Mouse (Mus musculus): Measurements from ENCODE around the gene Gm42791.

The Gm42791 gene

DNA sequence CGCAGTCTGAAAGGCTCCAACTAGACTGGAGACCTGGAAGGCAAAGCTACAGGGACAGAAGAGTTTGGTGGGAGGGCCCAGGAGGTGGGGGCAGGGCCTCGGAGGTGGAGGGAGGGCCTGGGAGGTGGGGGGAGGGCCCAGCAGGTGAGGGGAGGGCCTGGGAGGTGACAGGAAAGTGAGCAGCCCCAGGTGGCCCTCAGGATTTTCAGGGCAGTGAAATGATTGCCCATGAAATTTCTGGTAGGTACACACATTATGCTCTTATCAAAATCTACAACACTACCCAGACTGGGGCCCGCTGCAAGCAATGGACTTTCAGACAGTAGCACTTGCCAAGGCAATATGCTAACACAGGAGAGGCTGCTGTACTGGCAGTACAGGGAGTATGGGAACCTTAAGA, 125.4 kb downstream of the Gm42791 start:
- no peak for DNase-seq (ENCODE audit: low spot score)

DNA sequence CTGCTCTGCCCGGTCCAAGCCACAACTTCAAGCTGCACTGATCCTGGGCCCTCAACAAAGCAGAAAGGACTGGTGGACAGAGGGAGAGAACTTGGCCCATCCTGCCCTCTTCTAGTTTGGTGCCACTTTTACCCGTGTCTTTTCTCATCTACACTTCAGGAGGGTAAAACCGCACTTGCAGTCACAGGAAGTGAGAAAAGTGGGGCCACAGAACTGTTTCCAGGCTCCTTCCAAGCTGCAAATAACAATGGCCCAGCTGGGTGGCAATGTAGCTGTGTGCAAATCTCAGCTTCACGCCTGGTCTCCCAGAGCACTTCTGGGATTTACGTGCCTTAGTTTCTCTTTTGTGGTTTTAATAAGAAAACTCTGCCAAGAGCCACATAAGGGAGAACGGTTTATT, 127.2 kb downstream of the Gm42791 start:
- peak; percentile 81 for DNase-seq (ENCODE audit: low spot score)

DNA sequence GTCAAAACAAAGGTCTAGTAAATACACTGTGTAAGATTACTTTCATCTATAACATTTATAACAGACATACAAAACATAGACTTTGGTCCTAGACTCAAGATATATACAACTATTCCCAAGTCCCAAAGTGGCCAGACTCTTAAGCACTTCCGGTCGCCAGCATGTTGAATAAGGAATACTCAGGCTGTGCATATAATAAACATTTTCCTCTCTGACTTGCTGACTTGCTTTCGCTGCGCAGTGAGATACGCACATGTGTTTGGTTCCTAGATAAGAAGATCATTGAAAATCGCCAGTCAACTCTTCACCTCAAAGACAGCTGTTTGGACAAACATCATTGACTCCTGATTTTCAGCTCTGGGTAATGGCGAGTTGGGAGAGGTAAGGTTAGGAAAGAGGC, 127.8 kb downstream of the Gm42791 start:
- peak; percentile 22 for DNase-seq (ENCODE audit: low spot score)

DNA sequence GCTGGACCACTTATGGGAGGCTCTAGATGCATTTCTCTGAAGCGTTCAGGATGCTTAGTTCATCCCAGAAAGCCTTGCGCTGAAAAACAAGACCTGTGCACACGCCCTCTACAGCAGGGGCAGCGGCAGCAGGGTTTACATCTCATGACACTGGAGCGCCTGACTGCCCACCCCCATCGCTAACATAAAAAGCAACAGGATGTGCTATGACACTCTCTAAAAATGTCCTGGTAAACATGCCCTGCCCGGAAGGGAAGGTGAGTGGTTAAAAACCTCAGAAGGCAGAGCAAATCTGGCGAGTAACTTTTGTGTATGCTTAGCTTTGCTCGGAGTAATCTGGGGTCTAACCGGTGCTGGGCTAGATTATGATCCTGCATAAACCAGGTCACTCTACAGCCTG, 128.4 kb downstream of the Gm42791 start:
- DNase-seq (ENCODE audit: low spot score), result peak; percentile 94

DNA sequence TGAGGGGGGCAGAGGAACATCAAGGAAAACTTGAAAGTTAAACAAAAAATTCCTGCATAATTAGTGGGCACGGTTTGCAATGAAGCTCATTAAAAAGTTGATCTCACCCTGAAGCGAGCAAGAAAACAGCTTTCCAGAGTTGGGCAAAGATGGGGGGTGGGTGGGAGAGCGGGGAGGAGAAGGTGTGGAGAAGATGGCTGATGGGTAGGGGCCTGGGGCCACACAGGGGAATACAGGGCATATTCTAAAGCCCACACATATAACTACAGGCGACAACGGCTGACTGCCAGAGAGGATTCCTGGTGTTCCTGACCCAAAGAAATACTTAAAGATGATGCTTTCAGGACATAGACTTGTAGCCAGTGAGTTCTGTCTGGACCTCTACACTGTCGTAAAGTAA, 131.5 kb downstream of the Gm42791 start:
- DNase-seq (ENCODE audit: low spot score), result no peak

DNA sequence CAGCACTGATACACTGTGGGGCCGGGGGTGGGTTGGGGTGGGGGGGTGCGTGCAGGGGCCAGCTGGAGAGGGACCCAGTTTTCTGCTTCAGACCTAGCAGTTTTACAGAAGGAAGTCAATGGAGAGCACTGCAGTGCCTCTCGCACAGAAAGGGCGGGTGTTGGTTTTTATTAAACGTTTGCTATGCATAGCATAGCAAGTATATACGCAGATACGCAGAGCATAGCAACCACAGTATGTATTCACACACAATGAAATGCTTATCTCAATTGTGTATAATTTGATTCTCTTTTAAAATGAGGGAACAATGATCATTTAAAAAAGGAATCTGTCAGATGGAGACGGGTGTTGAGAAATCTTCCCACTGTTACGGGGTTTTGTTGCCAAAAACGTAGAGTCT, 132.1 kb downstream of the Gm42791 start:
- no peak for DNase-seq (ENCODE audit: low spot score)

DNA sequence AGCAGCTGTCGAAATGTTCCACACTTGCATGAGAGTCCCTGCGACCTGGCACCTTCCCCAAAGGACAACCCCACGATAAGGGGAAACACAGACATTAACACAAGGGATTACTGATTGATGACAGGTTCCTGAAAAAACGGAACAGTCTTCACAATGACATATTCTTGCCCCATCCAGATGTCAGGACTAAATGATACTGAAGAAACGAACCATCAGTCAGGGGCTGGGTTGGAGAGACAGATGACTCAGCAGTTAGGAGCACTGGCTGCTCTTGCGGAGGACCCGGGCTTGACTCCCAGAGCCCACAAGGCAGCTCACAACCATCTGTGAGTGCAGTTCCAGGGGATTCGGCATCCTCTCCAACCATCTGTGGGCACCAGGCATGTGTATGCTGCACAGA, 132.8 kb downstream of the Gm42791 start:
- no peak for DNase-seq (ENCODE audit: low spot score)

DNA sequence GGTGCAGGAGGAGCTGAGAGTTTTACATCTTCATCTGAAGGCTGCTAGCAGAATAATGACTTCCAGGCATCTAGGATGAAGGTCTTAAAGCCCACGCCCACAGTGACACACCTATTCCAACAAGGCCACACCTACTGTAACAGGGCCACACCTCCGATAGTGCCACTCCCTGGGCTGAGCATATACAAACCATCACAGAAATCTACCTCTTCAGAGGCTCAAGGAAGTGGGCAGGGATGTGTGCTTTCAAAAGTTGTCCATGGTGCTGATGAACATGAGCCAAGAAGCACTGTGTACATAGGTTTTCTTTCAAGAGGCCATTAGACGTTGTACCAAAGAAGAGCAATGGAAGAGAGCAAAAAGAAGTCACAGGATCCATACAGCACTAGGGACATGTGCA, 137.4 kb downstream of the Gm42791 start:
- no peak for DNase-seq (ENCODE audit: low spot score)

DNA sequence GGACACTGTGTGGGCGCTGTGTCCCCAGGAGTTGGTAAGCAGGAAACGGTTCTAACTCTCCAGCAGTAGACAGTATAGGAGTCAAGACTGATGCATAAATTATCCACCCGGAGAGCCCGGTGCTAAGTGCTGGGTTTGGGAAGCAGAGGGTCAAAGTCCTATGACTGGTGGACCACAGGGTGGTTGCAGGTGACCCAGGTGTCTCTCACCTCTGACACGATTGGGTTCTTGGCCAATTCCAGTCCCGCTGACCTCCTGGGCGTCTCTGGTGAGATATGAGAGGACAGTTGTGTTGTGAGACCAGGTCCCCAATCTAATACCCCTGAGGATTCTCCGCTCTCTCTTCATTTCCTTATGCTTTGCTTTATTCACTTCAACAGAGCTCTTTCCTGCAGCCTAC, 139.9 kb downstream of the Gm42791 start:
- DNase-seq (ENCODE audit: low spot score), result no peak

DNA sequence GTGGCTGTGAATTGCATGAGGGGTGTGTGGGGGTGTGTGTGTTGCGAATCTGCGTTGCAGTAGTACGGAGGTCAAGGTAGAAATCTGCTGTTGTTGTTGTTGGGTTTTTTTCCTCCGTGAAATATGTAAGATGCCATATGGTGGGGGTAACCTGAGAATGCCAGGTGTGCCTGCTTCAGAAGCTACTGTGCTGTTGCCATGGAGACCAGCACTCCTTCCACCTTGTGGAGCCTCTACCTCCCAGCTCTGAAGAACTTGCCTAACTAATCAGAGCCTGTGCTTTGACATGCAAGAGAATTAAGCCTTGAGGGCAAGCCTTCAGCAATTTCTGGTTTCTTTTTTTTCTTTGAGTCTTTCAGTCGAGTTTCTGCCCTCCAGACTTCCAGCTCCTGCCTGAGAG, 140.8 kb downstream of the Gm42791 start:
- peak; percentile 5 for DNase-seq (ENCODE audit: low spot score)

DNA sequence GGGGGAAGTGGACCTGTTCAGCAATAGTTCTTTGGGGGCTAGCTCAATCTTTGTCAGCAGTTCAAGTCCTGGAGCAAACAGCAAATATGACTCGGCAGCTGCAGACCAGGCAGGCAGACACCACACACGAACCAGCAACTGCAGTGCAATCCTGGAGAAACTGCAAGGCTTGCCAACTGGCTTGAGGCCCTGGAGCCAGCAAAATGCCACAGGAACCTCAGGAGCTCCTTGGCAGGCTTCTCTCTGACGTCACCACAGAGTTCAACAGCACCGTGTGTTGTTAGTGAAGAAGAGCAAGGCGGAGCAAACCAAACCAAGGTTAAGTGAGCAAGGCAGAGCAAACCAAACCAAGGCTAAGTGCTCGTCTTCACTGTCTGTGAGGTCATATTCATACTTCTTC, 145.4 kb downstream of the Gm42791 start:
- DNase-seq (ENCODE audit: low spot score), result no peak

DNA sequence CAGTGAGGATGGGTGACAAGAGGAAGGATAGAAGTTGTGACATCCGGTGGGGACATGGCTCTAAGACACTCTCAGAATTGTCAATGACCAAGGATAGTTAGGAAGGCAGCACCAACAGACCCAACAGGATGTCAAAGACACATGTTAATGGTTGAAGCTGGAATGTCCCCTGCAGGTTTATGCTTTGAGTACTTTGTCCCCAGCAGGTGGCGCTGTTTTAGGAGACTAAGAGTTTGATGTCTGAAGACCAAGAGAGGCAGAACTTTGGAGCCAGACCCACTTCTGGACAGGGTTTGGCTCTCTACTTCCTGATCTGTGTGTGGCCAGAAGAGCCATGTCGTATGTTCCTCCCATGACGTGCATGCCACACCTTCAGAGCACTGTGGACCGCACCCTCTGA, 147.9 kb downstream of the Gm42791 start:
- peak; percentile 18 for DNase-seq (ENCODE audit: low spot score)

Measured in T-cell, adult 2 months (primary cell).